Mouse (Mus musculus) cerebellum, adult 2 months (tissue): ENCODE measurements at regions not wholly inside any gene's neighbourhood (a gene's known extent, or its start where the extent isn't known, plus 50 kb on each side); places are given as distances from the start of the nearest gene placed in this dataset.

Experiments
- DNase-seq, 2 experiments: peaks; one replicate each; pipeline ENCODE4 v3.0.0; 2021
- H3K27ac ChIP-seq: fragments of 200-500 bp; 2 replicates; pipeline ENCODE4 v1.5.1; 2012; ENCODE audit warnings: low read length, control low read depth, inconsistent platforms; ENCODE audit not compliant: insufficient read depth
- H3K27me3 ChIP-seq: fragments of 200-500 bp; 2 replicates; pipeline ENCODE4 v1.6.1; 2012; ENCODE audit warnings: inconsistent platforms, mild to moderate bottlenecking, low read length, moderate library complexity; ENCODE audit not compliant: control insufficient read depth, insufficient read depth
- H3K4me1 ChIP-seq: fragments of 200-500 bp; 2 replicates; pipeline ENCODE4 v1.6.1; 2011; ENCODE audit warnings: low read length; ENCODE audit not compliant: control insufficient read depth, insufficient read depth
- H3K4me3 ChIP-seq: fragments of 200-500 bp; replicated peaks from 2 replicates; pipeline ENCODE3; 2011; ENCODE audit warnings: mild to moderate bottlenecking, low read depth, low read length, control low read depth; ENCODE audit not compliant: insufficient read depth
- CTCF ChIP-seq: fragments of 200-500 bp; IDR thresholded peaks from 2 replicates; pipeline ENCODE4 v1.5.1; 2011; ENCODE audit warnings: low read depth, mild to moderate bottlenecking, control low read depth, low read length, moderate library complexity, borderline replicate concordance; ENCODE audit not compliant: insufficient read depth
- POLR2A ChIP-seq: fragments of 200-500 bp; IDR thresholded peaks from 2 replicates; pipeline ENCODE4 v1.6.1; 2011; ENCODE audit warnings: low read length, control low read depth, borderline replicate concordance; ENCODE audit not compliant: insufficient read depth
- WGBS: fragments of 180-500 bp; shearing (Covaris S2); methylation state at CpG from one replicate; pipeline ENCODE4 v1.1.7; 2018; 5-methylcytosine and 5-hydroxymethylcytosine counted together

DNA sequence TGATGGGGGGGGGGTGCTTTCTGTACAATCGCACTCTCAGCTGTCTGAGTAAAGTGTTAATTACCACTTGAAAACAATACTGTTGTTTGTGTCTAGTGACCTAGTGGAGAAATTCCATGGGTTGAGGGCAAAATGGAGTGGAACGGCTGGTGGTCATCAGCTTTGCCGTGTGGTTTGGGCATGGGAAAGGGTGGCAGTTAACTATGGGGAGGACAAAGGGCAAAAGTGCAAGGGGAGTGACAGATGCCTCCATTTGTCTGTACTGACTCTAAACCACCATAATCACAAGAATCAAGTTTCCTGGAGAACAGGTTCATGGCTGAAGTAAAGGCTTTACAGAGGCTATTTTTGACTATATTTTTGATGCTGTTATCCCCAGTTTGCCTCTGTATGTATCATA is 294.0 kb upstream of the Slc30a5 start:
- WGBS = 88% methylated on average over 3 of the region's 3 CpGs
- DNase-seq = no peak
- H3K27ac ChIP-seq = no peak overlapping the region
- TF ChIP-seq POLR2A (no peak), CTCF (no peak)
- H3K4me1 ChIP-seq = no peaks in the 10 kb centered on the region
- no peaks in the 10 kb centered on the region for H3K27me3 ChIP-seq
- H3K4me3 ChIP-seq = no peak overlapping the region

GRCm38 (mm10) chr13:101117311-101117710 is 284.1 kb upstream of the Slc30a5 start:
- H3K4me3 ChIP-seq = no peak overlapping the region
- no peak overlapping the region for H3K27ac ChIP-seq
- TF ChIP-seq CTCF = no peak
- no peak for TF ChIP-seq POLR2A
- H3K4me1 ChIP-seq = no peaks in the 10 kb centered on the region
- no peaks in the 10 kb centered on the region for H3K27me3 ChIP-seq
- WGBS = 83% methylated on average over 2 of the region's 2 CpGs
- no peak for DNase-seq

GRCm38 (mm10) chr13:101115296-101115695 is 282.1 kb upstream of the Slc30a5 start:
- no peak for DNase-seq
- whole genome bisulfite sequencing = 52% methylated on average over 5 of the region's 5 CpGs
- TF ChIP-seq CTCF (no peak), POLR2A (no peak)
- no peaks in the 10 kb centered on the region for H3K4me1 ChIP-seq
- no peaks in the 10 kb centered on the region for H3K27me3 ChIP-seq
- H3K4me3 ChIP-seq = no peak overlapping the region
- H3K27ac ChIP-seq = no peak overlapping the region

DNA sequence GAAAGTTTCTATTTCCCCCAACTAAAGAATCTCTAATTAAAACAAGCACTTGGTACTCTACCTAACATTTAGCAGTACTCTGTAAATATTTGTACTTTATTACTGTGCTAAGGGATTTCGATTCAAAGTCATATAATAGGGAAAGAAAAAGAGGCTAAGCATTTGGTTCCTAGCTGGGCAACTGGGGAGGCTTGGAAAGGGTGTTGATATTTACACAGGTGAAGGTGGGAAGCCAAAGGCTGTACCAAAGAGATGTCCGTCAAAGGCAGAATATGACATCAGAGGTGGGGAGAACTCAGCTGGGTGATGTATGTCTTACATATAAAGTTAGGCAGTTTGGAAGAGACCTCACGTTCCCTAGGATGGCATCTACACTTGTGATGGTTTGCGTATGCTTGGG is 278.9 kb upstream of the Slc30a5 start:
- WGBS = 89% methylated on average over 4 of the region's 4 CpGs
- H3K27me3 ChIP-seq = no peaks in the 10 kb centered on the region

GRCm38 (mm10) chr13:101111773-101112172 is 278.5 kb upstream of the Slc30a5 start:
- DNase-seq = no peak
- Histone ChIP-seq H3K27ac (no peak overlapping the region), H3K27me3 (no peaks in the 10 kb centered on the region), H3K4me3 (no peak overlapping the region), H3K4me1 (no peaks in the 10 kb centered on the region)
- TF ChIP-seq CTCF (no peak), POLR2A (no peak)
- 90% methylated on average over 2 of the region's 2 CpGs for WGBS

More for the DNA sequence above, 278.9 kb upstream of the Slc30a5 start:
- Histone ChIP-seq H3K27ac (no peak overlapping the region), H3K4me1 (no peaks in the 10 kb centered on the region), H3K4me3 (no peak overlapping the region)
- DNase-seq = no peak
- no peak for TF ChIP-seq CTCF
- TF ChIP-seq POLR2A = no peak

- TF ChIP-seq CTCF (no peak), POLR2A (no peak)
- Histone ChIP-seq H3K4me3 (no peak overlapping the region), H3K27ac (no peak overlapping the region), H3K27me3 (no peaks in the 10 kb centered on the region), H3K4me1 (no peaks in the 10 kb centered on the region)
- DNase-seq = no peak
- WGBS = 79% methylated on average over 3 of the region's 3 CpGs
Measured at GRCm38 (mm10) chr13:101100621-101101020, 267.4 kb upstream of the Slc30a5 start.

DNA sequence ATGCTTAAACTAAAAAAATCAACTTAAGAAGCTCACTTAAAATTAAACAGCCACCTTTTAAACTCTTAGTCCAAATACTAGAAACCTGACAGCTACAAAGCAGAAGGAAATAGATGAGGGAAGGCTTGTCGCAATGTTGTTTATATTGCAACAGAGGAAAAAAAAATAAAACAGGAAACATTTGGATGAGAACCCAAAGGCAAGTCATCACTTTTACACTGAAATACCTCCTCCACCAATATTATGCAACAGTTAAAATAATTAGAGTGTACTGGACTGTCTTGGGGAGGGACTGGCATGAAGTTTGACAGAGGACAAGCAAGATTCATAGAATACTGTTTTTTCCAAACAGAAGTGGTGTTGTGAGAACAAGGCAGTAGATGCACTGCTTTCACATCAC is 263.6 kb upstream of the Slc30a5 start:
- no peaks in the 10 kb centered on the region for H3K27me3 ChIP-seq
- H3K27ac ChIP-seq = no peak overlapping the region
- WGBS = 93% methylated on average over 1 of the region's 1 CpGs
- H3K4me1 ChIP-seq = no peaks in the 10 kb centered on the region
- no peak for TF ChIP-seq POLR2A
- TF ChIP-seq CTCF = no peak
- H3K4me3 ChIP-seq = no peak overlapping the region
- no peak for DNase-seq

GRCm38 (mm10) chr13:101096221-101096620 is 263.0 kb upstream of the Slc30a5 start:
- no peak for DNase-seq
- Histone ChIP-seq H3K4me1 (no peaks in the 10 kb centered on the region), H3K27ac (no peak overlapping the region), H3K4me3 (no peak overlapping the region), H3K27me3 (no peaks in the 10 kb centered on the region)
- WGBS = 47% methylated on average over 6 of the region's 6 CpGs
- no peak for TF ChIP-seq CTCF
- TF ChIP-seq POLR2A = no peak
